Mouse (Mus musculus): ENCODE measurements around the gene Ppp1r15a.
"Not testable (repeated sequence)": the region's sequence is repeated elsewhere in the genome, so short reads cannot be mapped to it uniquely, and the experiment has no call there.

The Ppp1r15a gene

DNA sequence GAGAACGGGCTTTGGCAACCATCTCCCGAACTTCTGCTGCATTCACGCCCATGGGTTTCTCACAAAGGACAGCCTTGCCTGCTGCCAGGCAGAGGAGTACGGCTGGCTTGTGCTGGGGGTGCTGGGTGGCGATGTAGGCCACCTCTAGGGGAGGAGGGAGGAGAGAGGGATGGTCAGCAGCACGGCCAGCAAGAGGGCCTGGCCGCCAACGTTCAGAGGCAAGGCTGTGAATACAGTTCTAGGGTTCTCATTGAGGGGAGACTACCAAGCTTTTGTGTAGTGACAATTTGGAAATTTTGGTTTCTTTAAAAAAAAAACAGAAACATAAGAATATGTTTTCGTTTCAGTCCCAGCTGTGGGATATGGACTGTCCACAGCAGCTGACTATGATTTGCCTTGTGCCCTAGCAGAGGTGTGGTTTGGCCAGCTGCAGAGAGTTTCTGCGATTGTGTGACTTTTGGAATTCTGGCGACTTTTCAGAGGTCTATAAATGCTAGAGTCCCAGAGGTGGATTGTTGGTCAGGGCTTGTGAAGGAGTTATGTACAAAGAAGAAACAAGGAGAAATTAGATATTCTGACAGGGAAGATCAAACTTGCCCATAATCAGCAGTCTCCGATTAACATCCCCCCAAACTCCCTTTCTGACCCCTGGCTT, 39.2 kb downstream of the Ppp1r15a start, which contains the start of gene Gm45808:
Gene Gm45808 (minus strand): TSS at position 51 of the 655 bp plus-strand sequence.
- DNase-seq (ENCODE audit: extremely low read depth, insufficient read length, low spot score): no peak

DNA sequence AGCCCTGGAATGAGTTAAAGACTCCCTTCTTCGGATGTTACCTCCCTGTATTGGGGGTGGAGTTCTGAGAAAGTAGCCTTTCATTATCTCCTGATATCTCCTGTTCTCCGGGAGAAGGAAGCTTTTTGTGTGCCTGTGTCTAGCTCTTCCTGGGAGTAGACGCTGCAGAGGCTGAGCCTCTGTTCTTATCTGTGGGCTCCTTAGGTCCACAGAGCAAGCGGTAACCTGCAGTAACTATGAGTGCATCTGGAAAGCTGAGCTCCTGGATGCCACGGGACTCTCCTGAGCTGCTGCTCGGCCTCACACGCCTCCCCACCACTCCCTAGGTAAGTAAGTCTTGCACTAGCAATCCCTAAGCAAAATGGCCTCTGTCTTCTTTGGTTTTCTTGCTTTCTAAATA, 39.9 kb downstream of the Ppp1r15a start:
- no peak for DNase-seq (ENCODE audit: extremely low read depth, insufficient read length, low spot score)

DNA sequence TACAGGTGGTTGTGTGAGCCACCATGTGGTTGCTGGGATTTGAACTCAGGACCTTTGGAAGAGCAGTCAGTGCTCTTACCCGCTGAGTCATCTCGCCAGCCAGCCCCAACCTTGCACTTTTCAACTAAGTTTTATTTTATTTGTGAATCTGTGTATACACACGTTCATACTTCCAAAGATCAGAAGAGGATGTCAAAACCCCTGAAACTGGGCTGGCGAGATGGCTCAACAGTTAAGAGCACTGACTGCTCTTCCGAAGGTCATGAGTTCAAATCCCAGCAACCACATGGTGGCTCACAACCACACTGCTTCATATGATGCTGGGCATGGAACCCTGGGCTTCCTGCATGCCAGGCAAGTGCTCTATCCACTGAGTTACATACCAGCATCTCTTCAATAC, 41.1 kb downstream of the Ppp1r15a start:
- not testable (repeated sequence) for DNase-seq (ENCODE audit: extremely low read depth, insufficient read length, low spot score)

DNA sequence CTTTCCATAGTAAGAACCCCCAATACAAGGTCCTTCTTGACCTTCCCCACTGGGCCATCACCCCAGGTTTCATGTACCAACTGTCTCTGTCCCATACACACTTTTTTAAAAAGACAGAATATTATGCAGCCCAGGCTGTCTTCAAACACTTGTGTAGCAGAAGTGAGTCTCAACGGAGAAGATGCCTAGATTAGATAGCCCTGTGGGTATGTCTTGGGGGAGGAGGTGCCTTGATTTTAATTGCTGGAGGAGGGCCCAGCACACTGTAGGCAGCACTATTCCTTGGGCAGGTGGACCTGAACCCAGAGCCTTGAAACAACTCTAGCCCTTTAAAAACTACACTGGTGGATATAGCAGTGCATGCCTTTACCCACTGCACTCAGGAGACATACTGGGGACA, 43.9 kb downstream of the Ppp1r15a start:
- DNase-seq (ENCODE audit: extremely low read depth, insufficient read length, low spot score): no peak

DNA sequence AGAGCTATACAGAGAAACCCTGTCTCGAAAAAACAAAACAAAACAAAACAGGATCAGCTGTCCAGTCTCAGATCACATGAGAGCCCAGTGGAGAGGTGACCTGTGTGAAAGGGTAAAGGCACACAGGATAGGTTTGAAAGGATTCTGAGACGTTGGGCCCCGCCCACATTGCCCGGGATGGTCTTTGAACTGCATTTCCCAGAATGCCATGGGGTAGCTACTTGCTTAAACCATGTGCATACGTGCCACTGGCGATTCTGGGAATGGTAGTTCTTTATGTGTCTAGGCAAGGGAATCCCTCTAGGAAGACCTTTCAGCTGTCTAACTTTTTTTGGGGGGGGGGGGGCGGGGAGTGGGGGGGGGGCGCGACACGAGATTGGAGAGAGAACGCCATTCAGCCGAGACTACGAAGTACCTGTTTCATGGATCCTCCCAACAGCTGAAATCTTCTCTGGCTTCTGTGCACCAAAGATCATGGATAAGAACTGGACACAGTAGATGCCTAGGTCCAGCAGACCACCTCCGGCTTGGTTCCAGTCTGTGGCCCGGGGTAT, 44.6 kb downstream of the Ppp1r15a start, which contains the start of gene Tulp2:
Gene Tulp2 (plus strand): TSS at position 504 of the 554 bp plus-strand sequence.
- no peak for DNase-seq (ENCODE audit: extremely low read depth, insufficient read length, low spot score)

DNA sequence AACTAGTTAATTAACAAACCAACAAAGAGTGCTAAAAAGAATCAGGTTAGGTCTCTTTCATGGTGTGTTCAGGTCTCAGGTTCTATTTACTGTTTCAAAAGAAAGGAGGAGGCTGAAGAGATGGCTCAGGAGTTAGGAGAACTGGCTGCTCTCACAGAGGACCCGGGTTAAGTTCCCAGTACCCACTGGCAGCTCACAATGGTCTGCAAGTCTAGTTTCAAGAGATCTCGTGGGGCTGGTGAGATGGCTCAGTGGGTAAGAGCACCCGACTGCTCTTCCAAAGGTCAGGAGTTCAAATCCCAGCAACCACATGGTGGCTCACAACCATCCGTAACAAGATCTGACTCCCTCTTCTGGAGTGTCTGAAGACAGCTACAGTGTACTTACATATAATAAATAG, 45.8 kb downstream of the Ppp1r15a start:
- not testable (repeated sequence) for DNase-seq (ENCODE audit: extremely low read depth, insufficient read length, low spot score)

DNA sequence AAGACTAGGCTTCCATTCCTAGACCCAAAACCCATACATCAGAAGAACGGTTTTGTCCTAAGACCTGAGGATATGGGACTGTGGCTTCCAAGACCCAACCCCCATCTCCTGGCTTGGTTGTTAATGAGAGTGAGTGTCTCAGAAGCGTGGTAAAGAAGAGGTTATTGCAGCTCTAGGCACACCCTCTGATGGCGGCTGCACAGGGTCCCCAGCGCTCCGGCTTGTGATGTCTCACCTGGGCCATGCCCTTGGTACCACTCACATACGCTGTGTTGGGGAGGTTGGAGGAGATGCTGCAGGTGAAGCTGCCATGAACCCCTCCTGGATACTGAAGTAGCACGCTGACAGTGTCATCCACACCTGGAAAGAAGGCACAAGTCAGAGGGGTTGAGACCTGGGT, 47.3 kb downstream of the Ppp1r15a start:
- DNase-seq (ENCODE audit: extremely low read depth, insufficient read length, low spot score): no peak

DNA sequence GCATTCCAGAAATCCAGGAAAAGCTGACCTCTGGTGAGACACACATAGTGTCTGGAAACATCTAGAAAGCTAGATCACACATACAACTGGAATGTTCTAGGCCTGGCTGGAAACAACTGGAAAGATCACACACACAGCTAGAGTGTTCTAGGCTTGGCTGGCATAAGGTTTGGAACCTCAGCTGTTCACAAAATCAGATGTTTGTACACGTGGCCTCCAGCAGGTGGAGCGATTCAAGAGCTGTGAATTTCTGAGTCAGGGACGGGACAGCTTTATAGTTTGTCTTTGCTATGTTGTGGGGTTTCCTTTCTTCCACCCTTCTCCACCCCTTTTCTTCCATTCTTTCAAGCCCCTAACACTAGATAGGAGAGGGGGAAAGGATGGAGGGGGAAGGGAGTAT, 49.1 kb downstream of the Ppp1r15a start:
- DNase-seq (ENCODE audit: extremely low read depth, insufficient read length, low spot score): no peak

DNA sequence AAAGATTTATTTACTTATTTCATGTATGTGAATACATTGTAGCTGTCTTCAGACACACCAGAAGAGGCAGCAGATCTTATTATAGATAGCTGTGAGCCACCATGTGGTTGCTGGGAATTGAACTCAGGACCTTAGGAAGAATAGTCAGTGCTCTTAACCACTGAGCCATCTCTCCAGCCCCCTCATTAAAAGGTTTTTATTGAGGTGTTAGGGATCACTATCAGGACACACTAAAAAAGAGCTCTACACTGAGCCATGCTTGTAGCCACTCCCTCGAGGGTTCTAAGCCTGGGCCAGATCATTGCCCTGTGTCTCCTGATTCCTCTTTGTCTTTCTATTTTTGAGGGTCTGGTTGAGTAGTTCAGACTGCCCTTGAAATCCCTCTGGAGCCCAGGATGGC, 49.6 kb downstream of the Ppp1r15a start:
- DNase-seq (ENCODE audit: extremely low read depth, insufficient read length, low spot score): no peak

DNA sequence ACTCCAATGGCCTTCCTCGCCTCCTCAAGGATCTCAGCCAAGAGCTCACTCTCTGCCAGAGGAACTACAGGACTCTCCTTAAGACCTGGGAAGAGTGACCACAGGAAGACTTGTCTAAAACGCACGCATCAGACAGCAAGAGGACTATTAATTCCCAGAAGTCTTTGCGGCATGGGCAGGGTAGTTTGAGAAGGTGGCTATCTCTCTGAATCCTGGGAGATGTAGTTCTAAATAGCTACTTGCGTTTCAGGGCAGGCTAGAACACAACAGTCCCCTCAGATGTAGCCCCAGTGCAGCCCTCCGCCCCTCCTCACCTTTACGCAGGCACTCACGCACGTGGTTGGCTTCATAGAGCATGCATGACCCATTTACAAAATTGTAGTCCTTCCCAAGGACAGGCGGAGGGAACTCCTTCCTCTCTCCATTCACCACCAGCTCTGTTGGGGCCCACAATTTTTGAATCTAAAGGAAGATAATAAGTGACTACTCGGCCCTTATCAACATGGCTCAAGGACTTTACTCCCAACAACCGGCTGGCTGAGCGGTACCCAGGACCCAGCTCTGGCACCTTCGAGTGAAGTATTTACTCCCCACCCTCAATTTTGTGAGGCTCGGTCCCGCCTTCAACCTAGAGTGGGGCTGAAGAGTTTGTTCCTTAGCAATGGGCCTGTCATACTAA, 50.6 kb downstream of the Ppp1r15a start:
- peak; percentile 51 for DNase-seq (ENCODE audit: extremely low read depth, insufficient read length, low spot score)
